Mouse (Mus musculus): ENCODE data around the gene Slc25a38. TPM values are rescaled to one million over a fixed set of nuclear protein-coding genes. Genes with fewer than 3 reads are reported as not detected.

The Slc25a38 gene
- polyA plus RNA-seq, 1 experiment: 17.1 TPM

DNA sequence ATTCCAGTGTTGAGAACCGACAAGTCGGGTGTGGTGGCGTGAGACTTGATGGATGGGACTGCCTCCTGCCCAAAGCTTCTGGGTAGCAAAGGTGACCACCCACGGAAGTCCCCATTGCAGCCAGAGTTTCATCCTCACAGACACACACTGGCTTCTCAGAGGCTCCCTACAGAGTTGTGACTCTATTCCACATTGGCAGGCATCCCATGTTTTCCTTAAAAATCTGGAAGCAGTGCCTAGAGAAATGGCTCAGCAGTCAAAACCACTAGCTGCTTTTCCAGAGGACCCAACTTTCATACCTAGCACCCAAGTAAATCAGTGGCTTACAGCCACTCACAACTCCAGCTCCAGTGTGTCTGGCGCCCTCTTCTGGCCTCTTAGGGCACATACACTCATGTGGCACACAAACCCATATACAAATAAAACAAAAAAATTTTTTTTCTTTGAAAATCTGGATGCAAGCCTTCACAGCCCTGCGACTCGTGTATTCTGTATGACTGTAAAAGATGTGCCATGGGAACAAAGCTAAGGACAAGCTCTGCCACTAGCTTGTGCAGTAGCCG is 29.5 kb upstream of the Slc25a38 start:
- TF ChIP-seq POLR2A (IDR thresholded peaks at IDR 0.05; ENCODE audit: low read depth, low read length) (no peak), CTCF (IDR thresholded peaks at IDR 0.05; ENCODE audit: borderline replicate concordance, insufficient read depth, low read length) (no peak)
- Histone ChIP-seq H3K4me3 (ENCODE audit: insufficient read depth, low read length) (no peak overlapping the region), H3K27ac (ENCODE audit: insufficient read depth, low read length) (no peak overlapping the region), H3K4me1 (ENCODE audit: control insufficient read depth, insufficient read depth, low read length) (no peaks in the 10 kb centered on the region)

DNA sequence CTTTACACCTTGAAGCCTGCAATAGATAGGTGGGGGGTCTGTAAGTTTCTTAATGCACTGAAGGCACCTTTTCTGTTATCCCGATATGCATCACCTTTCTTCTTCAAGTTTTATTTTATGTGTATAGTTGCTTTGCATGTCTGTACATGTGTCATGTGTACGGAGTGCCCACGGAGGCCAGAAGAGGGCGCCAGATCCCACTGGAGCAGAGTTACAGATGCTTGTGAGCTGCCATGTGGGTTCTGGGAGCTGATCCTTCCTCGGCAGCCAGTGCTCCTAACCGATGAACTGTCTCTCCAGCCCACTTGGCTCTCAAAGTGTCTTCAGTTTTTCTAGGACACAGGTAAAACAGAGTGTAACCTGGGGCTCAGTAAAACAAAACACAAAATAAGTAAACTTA is 28.9 kb upstream of the Slc25a38 start:
- no peaks in the 10 kb centered on the region for H3K4me1 ChIP-seq (ENCODE audit: control insufficient read depth, insufficient read depth, low read length)
- TF ChIP-seq CTCF (IDR thresholded peaks at IDR 0.05; ENCODE audit: borderline replicate concordance, insufficient read depth, low read length): no peak
- TF ChIP-seq POLR2A (IDR thresholded peaks at IDR 0.05; ENCODE audit: low read depth, low read length): no peak
- H3K27ac ChIP-seq (ENCODE audit: insufficient read depth, low read length): no peak overlapping the region
- no peak overlapping the region for H3K4me3 ChIP-seq (ENCODE audit: insufficient read depth, low read length)

DNA sequence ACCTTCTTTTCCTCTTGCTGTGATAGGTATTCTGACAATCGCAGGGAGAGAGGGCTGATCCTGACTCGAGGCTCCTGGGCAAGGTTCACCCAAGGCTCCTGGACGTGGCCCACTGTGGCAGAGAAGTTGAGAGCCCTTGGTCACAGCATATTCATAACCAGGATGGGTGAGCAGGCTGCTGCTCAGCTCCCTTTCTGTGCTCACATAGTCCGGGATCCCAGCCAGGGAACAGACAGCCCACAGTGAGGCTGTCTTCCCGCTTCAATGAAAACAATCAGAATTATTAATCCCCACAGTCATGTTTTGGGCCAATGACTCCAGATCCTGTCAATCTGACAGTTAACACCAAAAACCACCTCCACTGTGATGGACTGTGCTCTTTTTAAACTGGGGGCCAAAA is 28.2 kb upstream of the Slc25a38 start:
- Histone ChIP-seq H3K27ac (ENCODE audit: insufficient read depth, low read length) (no peak overlapping the region), H3K4me3 (ENCODE audit: insufficient read depth, low read length) (no peak overlapping the region), H3K4me1 (ENCODE audit: control insufficient read depth, insufficient read depth, low read length) (no peaks in the 10 kb centered on the region)
- TF ChIP-seq POLR2A (IDR thresholded peaks at IDR 0.05; ENCODE audit: low read depth, low read length): no peak
- no peak for TF ChIP-seq CTCF (IDR thresholded peaks at IDR 0.05; ENCODE audit: borderline replicate concordance, insufficient read depth, low read length)

DNA sequence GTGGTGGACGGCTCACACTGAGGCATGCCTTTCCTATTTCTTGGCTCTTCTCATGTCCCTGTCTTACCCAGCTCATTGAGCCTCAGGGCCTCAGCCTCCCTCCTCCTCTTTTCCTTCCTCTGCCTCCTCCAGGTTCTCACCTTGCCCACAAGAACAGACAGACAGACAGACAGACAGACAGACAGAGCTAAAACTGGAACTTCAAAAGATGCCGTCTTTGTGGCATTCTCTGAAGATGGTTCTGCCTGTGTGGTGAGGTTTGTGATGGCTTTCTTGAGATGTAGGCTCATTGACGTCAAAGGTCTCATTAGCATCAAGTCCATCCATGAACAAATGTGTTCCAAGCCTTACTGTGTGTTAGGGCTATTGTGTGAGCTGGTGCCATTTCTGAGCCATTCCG is 27.5 kb upstream of the Slc25a38 start:
- no peak for TF ChIP-seq POLR2A (IDR thresholded peaks at IDR 0.05; ENCODE audit: low read depth, low read length)
- no peak for TF ChIP-seq CTCF (IDR thresholded peaks at IDR 0.05; ENCODE audit: borderline replicate concordance, insufficient read depth, low read length)
- Histone ChIP-seq H3K4me1 (ENCODE audit: control insufficient read depth, insufficient read depth, low read length) (no peaks in the 10 kb centered on the region), H3K27ac (ENCODE audit: insufficient read depth, low read length) (no peak overlapping the region), H3K4me3 (ENCODE audit: insufficient read depth, low read length) (no peak overlapping the region)

DNA sequence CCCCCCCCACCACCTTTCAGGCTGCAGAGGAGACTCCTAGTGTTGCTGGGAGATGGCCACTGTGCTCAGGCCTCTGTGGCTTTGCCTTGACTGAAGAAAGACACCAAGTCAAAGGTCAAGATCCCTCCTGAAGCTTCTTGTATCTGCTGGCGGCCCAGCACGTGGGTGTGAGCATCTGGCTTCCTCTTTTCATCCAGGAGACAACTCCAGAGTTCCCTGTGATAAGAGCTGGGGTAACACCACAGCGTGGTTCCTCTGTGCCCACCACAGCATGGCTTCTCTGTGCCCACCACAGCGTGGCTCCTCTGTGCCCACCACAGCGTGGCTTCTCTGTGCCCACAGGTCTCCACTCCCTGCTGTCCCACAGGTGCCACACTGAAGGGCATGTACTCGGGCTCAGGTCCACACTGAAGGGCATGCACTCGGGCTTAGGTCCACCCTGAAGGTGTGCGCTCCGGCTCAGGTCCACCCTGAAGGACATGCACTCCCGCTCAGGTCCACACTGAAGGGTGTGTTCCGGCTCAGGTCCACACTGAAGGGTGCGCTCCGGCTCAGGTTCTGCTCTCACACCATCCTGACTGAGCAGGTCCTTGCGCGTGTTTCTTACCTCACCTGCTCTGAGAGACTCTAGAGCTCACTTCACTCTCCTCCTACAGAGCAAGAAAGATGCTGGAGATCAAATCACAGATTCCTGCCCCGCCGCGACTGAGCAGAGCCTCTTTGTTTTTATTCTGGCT is 26.8 kb upstream of the Slc25a38 start:
- Histone ChIP-seq H3K4me3 (ENCODE audit: insufficient read depth, low read length) (no peak overlapping the region), H3K4me1 (ENCODE audit: control insufficient read depth, insufficient read depth, low read length) (no peaks in the 10 kb centered on the region), H3K27ac (ENCODE audit: insufficient read depth, low read length) (no peak overlapping the region)
- TF ChIP-seq POLR2A (IDR thresholded peaks at IDR 0.05; ENCODE audit: low read depth, low read length) (no peak), CTCF (IDR thresholded peaks at IDR 0.05; ENCODE audit: borderline replicate concordance, insufficient read depth, low read length) (no peak)

DNA sequence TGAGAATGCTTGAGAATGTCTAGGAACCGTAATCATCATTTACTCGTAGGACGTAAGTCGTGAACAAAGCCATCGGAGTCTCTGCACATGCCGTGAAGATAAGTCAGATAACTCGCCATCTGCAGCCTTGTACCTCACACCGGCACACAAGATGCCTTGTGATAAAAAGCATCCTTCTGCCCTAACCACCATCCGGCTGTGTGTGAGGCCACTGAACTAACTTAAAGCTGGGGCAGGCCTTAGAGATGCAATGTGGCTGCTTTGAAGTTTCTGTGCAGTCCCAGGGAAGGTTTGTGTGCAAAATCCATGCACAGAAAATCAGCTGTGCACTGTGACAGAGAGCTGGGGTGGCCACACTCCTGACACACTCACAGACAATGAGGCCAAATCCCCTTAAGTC is 25.8 kb upstream of the Slc25a38 start:
- no peak for TF ChIP-seq CTCF (IDR thresholded peaks at IDR 0.05; ENCODE audit: borderline replicate concordance, insufficient read depth, low read length)
- no peak for TF ChIP-seq POLR2A (IDR thresholded peaks at IDR 0.05; ENCODE audit: low read depth, low read length)
- Histone ChIP-seq H3K4me3 (ENCODE audit: insufficient read depth, low read length) (no peak overlapping the region), H3K27ac (ENCODE audit: insufficient read depth, low read length) (no peak overlapping the region), H3K4me1 (ENCODE audit: control insufficient read depth, insufficient read depth, low read length) (no peaks in the 10 kb centered on the region)

DNA sequence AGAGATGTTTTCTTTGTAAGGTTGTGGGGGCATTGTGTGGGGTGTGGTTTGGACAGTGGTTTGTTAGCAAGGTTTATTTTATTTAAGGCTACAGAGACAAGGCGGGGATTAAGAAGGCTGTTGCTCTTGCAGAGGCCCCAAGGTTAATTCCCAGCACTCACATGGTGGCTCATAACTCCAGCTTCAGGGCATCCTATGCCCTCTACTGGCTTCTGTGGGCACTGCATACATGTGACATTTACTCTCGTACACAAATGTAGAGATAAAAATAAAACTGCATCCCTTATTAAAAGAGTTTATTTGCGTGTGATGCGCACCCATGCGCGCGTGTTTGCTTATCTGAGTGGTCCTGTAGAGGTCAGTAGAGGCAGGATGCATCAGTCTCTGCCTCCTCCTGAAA is 21.0 kb upstream of the Slc25a38 start:
- Histone ChIP-seq H3K27ac (ENCODE audit: insufficient read depth, low read length) (no peak overlapping the region), H3K4me3 (ENCODE audit: insufficient read depth, low read length) (no peak overlapping the region), H3K4me1 (ENCODE audit: control insufficient read depth, insufficient read depth, low read length) (no peaks in the 10 kb centered on the region)
- TF ChIP-seq POLR2A (IDR thresholded peaks at IDR 0.05; ENCODE audit: low read depth, low read length) (no peak), CTCF (IDR thresholded peaks at IDR 0.05; ENCODE audit: borderline replicate concordance, insufficient read depth, low read length) (no peak)

DNA sequence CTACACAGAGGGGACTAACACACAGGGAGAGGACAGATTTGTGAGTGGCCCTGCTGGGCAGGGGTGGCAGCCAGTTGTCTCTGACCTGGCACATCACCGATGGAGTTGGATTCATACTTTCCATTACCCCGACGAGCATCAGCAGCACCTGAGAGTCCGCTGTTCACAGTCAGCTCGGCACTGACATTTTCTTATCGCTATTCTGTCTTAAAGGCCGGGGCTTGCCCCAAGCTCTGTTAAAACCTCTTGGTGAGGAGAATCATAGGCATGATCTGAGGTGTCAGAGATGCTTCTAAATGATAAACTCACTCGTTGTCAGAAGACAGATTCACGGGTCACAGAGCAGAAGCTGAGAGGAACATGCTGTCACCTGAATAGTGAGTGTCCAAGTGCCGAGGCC is 19.1 kb upstream of the Slc25a38 start:
- no peak for TF ChIP-seq POLR2A (IDR thresholded peaks at IDR 0.05; ENCODE audit: low read depth, low read length)
- TF ChIP-seq CTCF (IDR thresholded peaks at IDR 0.05; ENCODE audit: borderline replicate concordance, insufficient read depth, low read length): no peak
- no peak overlapping the region for H3K27ac ChIP-seq (ENCODE audit: insufficient read depth, low read length)
- no peaks in the 10 kb centered on the region for H3K4me1 ChIP-seq (ENCODE audit: control insufficient read depth, insufficient read depth, low read length)
- no peak overlapping the region for H3K4me3 ChIP-seq (ENCODE audit: insufficient read depth, low read length)

DNA sequence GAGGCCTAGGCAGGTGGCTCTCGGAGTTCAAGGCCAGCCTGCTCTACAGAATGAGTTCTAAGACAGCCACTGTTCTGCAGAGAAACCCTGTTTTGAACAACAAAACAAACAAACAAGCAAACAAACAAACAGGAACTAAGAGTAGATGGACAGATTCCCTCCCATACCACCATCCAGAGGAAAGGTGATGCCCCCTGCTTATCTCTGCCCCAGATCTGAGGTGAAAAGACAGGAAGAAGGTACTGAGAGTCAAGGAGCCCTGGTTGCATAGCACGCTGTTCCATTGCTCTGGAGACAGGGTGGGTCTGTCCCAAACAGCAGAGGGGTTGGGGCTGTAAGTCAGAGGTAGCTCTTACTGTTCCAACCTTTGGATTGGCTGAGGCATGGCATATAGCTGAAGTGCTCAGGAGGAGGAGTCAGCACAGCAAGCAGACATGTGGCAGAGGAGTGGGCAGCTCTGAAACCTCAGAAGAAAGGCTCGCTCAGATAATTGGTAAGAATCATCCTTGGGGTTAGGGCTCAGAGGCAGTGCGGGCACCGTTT is 18.4 kb upstream of the Slc25a38 start, which contains the start of gene Ccr8:
Ccr8 (plus strand) TSS at position 419 of the 543 bp plus-strand sequence.
- no peak for TF ChIP-seq POLR2A (IDR thresholded peaks at IDR 0.05; ENCODE audit: low read depth, low read length)
- TF ChIP-seq CTCF (IDR thresholded peaks at IDR 0.05; ENCODE audit: borderline replicate concordance, insufficient read depth, low read length): no peak

DNA sequence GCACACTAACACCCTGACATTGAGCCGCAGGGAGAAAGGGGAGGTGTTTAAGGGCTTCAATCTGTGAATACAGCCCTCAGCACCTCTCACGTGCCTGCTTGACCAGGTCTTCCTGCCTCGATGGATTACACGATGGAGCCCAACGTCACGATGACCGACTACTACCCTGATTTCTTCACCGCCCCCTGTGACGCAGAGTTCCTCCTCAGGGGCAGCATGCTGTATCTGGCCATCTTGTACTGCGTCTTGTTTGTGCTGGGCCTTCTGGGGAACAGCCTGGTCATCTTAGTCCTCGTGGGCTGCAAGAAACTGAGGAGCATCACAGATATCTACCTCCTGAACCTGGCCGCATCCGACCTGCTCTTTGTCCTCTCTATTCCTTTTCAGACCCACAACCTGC is 16.5 kb upstream of the Slc25a38 start:
- Histone ChIP-seq H3K27ac (ENCODE audit: insufficient read depth, low read length) (no peak overlapping the region), H3K4me3 (ENCODE audit: insufficient read depth, low read length) (no peak overlapping the region), H3K4me1 (ENCODE audit: control insufficient read depth, insufficient read depth, low read length) (no peaks in the 10 kb centered on the region)
- TF ChIP-seq CTCF (IDR thresholded peaks at IDR 0.05; ENCODE audit: borderline replicate concordance, insufficient read depth, low read length) (no peak), POLR2A (IDR thresholded peaks at IDR 0.05; ENCODE audit: low read depth, low read length) (no peak)

More for the DNA sequence above, 18.4 kb upstream of the Slc25a38 start, which contains the start of gene Ccr8:
- Histone ChIP-seq H3K4me3 (ENCODE audit: insufficient read depth, low read length) (no peak within 1 kb of the TSS), H3K27ac (ENCODE audit: insufficient read depth, low read length) (no peak within 1 kb of the TSS), H3K4me1 (ENCODE audit: control insufficient read depth, insufficient read depth, low read length) (no peaks in the 10 kb centered on the region)
